In genomic region chr9:71888450-71888849, GRCm38 (mm10) we compare ENCODE assay signal across 10 mouse cellular contexts.
DNase-seq lines count a peak whose midpoint lies in the region; ATAC-seq and TF ChIP-seq lines count a peak whose summit lies in the region.
"Had no signal": no experiment of that assay in that cellular context is flagged by ENCODE, and none has a peak within 500 bp of the region (broad histone marks: within the 10 kb centered on the region; RNA-seq: fewer than 3 reads in every experiment).

No protein-coding gene starts in this region.

- no peaks in the 10 kb centered on the region for H3K9me3 ChIP-seq in lung, postnatal 0 days (ENCODE audit: low read length)
- no peaks in the 10 kb centered on the region for H3K9me3 ChIP-seq in hindbrain, embryonic 13.5 days

- TF ChIP-seq CTCF in lung, postnatal 0 days (IDR thresholded peaks at IDR 0.05) = no peak

- H3K27me3 ChIP-seq in lung, postnatal 0 days (replicated peaks; ENCODE audit: insufficient read depth, low read length) = no peaks in the 10 kb centered on the region
- no peaks in the 10 kb centered on the region for H3K27me3 ChIP-seq in hindbrain, embryonic 13.5 days

- DNase-seq in lung, postnatal 10 days = peak; percentile 18
- no peak for DNase-seq in lung, postnatal 0 days (ENCODE audit: low spot score)
- peak; percentile 83 for DNase-seq in embryo, embryonic 10.5 days (ENCODE audit: low spot score)
- peak; percentile 26 for DNase-seq in naive thymus-derived CD4-positive, alpha-beta T cell, adult 2 months (ENCODE audit: low read depth)
- no peak for DNase-seq in spleen, postnatal 14 days (ENCODE audit: low spot score in 2 of 2)
- DNase-seq in cerebellum, postnatal 14 days = no peak
- DNase-seq in spleen, postnatal 10 days (ENCODE audit: low spot score in 2 of 2) = no peak
- DNase-seq: heart, adult 2 months; kidney, postnatal 14 days had no signal

- WGBS in lung, postnatal 0 days = 39% methylated on average over 5 of the region's 5 CpGs
- WGBS in hindbrain, embryonic 13.5 days = 42% methylated on average over 5 of the region's 5 CpGs

- no peak overlapping the region for H3K9ac ChIP-seq in lung, postnatal 0 days (replicated peaks; ENCODE audit: low read depth)
- H3K9ac ChIP-seq in hindbrain, embryonic 13.5 days = no peak overlapping the region

- H3K36me3 ChIP-seq in lung, postnatal 0 days (ENCODE audit: insufficient read depth, low read length) = no peaks in the 10 kb centered on the region
- H3K36me3 ChIP-seq in hindbrain, embryonic 13.5 days = peaks cover 4% of the 10 kb centered on the region

- no peaks in the 10 kb centered on the region for H3K4me1 ChIP-seq in lung, postnatal 0 days (ENCODE audit: insufficient read depth, low read depth, low read length)
- peaks cover 37% of the 10 kb centered on the region for H3K4me1 ChIP-seq in hindbrain, embryonic 13.5 days (replicated peaks)

- H3K4me2 ChIP-seq in lung, postnatal 0 days (replicated peaks; ENCODE audit: low read depth, low read length) = no peak overlapping the region
- H3K4me2 ChIP-seq in hindbrain, embryonic 13.5 days = peak overlapping the region; percentile 36

- no peak overlapping the region for H3K4me3 ChIP-seq in lung, postnatal 0 days (ENCODE audit: low read depth, low read length)
- H3K4me3 ChIP-seq in hindbrain, embryonic 13.5 days = no peak overlapping the region
- H3K4me3 ChIP-seq: heart, adult 2 months had no signal

- H3K27ac ChIP-seq in lung, postnatal 0 days (ENCODE audit: low read length) = no peak overlapping the region
- no peak overlapping the region for H3K27ac ChIP-seq in hindbrain, embryonic 13.5 days
- H3K27ac ChIP-seq: heart, adult 2 months had no signal

- no peak for TF ChIP-seq EP300 in lung, postnatal 0 days (IDR thresholded peaks at IDR 0.05)

- no peak for ATAC-seq in lung, postnatal 0 days
- ATAC-seq in hindbrain, embryonic 13.5 days (ENCODE audit: low FRiP score) = no peak

Comparison
In these comparisons a context has a peak if more than half of its experiments do, and no peak if none do; other contexts are left out.
1. DNase-seq: peak in lung, postnatal 10 days (single experiment), embryo, embryonic 10.5 days (single experiment) and naive thymus-derived CD4-positive, alpha-beta T cell, adult 2 months (single experiment); none in lung, postnatal 0 days (single experiment), spleen, postnatal 14 days (0 of 2), cerebellum, postnatal 14 days (0 of 2) and spleen, postnatal 10 days (0 of 2).